Mouse (Mus musculus) cortical plate, adult 2 months (tissue): ENCODE data around the gene 4930415O20Rik.

Experiments
- CTCF ChIP-seq: fragments of 200-500 bp; IDR thresholded peaks from 2 replicates; pipeline ENCODE4 v1.5.1; 2011; ENCODE audit warnings: mild to moderate bottlenecking, control low read depth, low read length; ENCODE audit not compliant: insufficient read depth; ENCODE audit errors: extremely low read depth
- POLR2A ChIP-seq: fragments of 200-500 bp; IDR thresholded peaks from 2 replicates; pipeline ENCODE4 v1.6.1; 2011; ENCODE audit warnings: mild to moderate bottlenecking, low read length, control low read depth; ENCODE audit not compliant: insufficient read depth; ENCODE audit errors: extremely low read depth

GRCm38 (mm10) chr15:98537923-98538322 is 32.9 kb upstream of the 4930415O20Rik start:
- TF ChIP-seq CTCF (no peak), POLR2A (no peak)
